Mouse (Mus musculus): ENCODE data around the gene Lrrc4. TPM values are rescaled to one million over a fixed set of nuclear protein-coding genes. Genes with fewer than 3 reads are reported as not detected.

Gene Lrrc4
- polyA plus RNA-seq, 1 experiment, result 0.72 TPM

DNA sequence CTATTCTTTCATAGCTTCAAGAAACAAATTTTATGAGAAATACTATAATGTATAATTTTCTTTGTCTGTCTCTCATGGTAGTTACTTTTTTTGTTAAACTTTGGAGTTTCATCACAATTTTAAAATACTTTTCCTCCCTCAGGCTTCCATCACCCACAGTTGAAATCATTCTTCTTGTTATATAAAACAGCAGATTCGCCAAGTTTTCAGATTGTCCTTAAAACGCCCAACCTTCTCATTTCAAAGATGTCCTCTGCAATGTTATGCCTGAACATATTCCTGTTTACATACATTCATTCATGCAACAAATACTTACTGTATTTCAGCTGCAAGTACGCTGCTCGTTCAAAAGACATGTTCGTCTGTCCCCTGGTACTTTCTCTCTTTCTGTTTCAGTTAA lies 167.9 kb downstream of the Lrrc4 start:
- no peak overlapping the region for H3K4me3 ChIP-seq (ENCODE audit: low read depth, low read length)
- no peak for TF ChIP-seq POLR2A (IDR thresholded peaks at IDR 0.05; ENCODE audit: insufficient read depth, low read length)
- TF ChIP-seq CTCF (IDR thresholded peaks at IDR 0.05; ENCODE audit: low read depth, low read length), result no peak
- TF ChIP-seq EP300 (IDR thresholded peaks at IDR 0.05; ENCODE audit: insufficient read depth, low read depth, low read length), result no peak
- no peak overlapping the region for H3K9ac ChIP-seq (ENCODE audit: low read depth, poor library complexity, severe bottlenecking)
- no peaks in the 10 kb centered on the region for H3K9me3 ChIP-seq (replicated peaks; ENCODE audit: control insufficient read depth, insufficient read depth, low read length, poor library complexity, severe bottlenecking)
- H3K4me1 ChIP-seq (ENCODE audit: control insufficient read depth, insufficient read depth, low read length), result no peaks in the 10 kb centered on the region
- H3K27ac ChIP-seq (ENCODE audit: insufficient read depth, low read length), result no peak overlapping the region
- H3K27me3 ChIP-seq (ENCODE audit: control insufficient read depth, insufficient read depth, low read length, poor library complexity, severe bottlenecking), result no peaks in the 10 kb centered on the region
- H3K36me3 ChIP-seq (ENCODE audit: control insufficient read depth, insufficient read depth, low read length, poor library complexity, severe bottlenecking), result no peaks in the 10 kb centered on the region

DNA sequence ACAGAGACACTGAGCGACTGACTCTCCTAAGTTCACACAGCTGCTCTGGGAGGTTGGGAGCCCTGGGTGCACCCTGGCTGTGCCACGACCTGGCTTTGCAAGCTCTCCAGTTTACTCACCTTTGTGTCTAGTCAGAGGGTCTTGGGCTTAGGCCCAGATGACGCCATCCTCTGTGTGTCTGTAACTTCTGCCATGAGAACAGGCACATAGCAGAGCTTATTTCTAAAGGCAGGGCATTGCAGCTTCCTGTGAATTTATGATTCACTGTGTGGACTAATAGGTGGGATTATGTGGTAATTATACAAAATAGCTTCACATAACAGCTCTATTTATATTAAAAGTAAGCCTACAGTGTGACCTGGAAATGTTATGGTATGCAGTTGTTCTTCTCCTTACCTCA lies 168.5 kb downstream of the Lrrc4 start:
- Histone ChIP-seq H3K36me3 (ENCODE audit: control insufficient read depth, insufficient read depth, low read length, poor library complexity, severe bottlenecking) (no peaks in the 10 kb centered on the region), H3K9me3 (replicated peaks; ENCODE audit: control insufficient read depth, insufficient read depth, low read length, poor library complexity, severe bottlenecking) (no peaks in the 10 kb centered on the region), H3K27me3 (ENCODE audit: control insufficient read depth, insufficient read depth, low read length, poor library complexity, severe bottlenecking) (no peaks in the 10 kb centered on the region), H3K4me3 (ENCODE audit: low read depth, low read length) (no peak overlapping the region), H3K27ac (ENCODE audit: insufficient read depth, low read length) (no peak overlapping the region), H3K4me1 (ENCODE audit: control insufficient read depth, insufficient read depth, low read length) (no peaks in the 10 kb centered on the region), H3K9ac (ENCODE audit: low read depth, poor library complexity, severe bottlenecking) (no peak overlapping the region)
- TF ChIP-seq CTCF (IDR thresholded peaks at IDR 0.05; ENCODE audit: low read depth, low read length) (no peak), POLR2A (IDR thresholded peaks at IDR 0.05; ENCODE audit: insufficient read depth, low read length) (no peak), EP300 (IDR thresholded peaks at IDR 0.05; ENCODE audit: insufficient read depth, low read depth, low read length) (no peak)

DNA sequence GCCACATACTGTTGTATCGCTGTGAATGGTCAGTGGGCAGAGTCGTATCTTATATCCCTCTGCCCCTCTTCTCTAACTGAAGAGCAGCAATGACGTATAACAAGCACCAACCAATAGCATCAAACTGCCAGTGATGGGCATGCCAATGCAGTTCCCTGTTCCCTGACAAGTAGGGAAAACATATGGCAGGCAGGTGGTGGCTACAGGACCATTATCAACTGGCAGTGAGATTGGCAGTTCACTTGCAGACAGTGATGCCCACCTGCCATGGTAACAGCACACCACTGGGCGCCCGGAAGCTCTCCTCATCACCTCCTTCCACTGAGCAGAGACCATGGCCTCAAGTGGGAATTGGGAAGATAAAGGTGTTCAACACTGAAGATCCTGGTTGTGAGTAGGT lies 175.0 kb downstream of the Lrrc4 start:
- Histone ChIP-seq H3K9ac (ENCODE audit: low read depth, poor library complexity, severe bottlenecking) (no peak overlapping the region), H3K4me1 (ENCODE audit: control insufficient read depth, insufficient read depth, low read length) (no peaks in the 10 kb centered on the region), H3K4me3 (ENCODE audit: low read depth, low read length) (no peak overlapping the region), H3K27ac (ENCODE audit: insufficient read depth, low read length) (no peak overlapping the region), H3K9me3 (replicated peaks; ENCODE audit: control insufficient read depth, insufficient read depth, low read length, poor library complexity, severe bottlenecking) (no peaks in the 10 kb centered on the region), H3K27me3 (ENCODE audit: control insufficient read depth, insufficient read depth, low read length, poor library complexity, severe bottlenecking) (no peaks in the 10 kb centered on the region), H3K36me3 (ENCODE audit: control insufficient read depth, insufficient read depth, low read length, poor library complexity, severe bottlenecking) (no peaks in the 10 kb centered on the region)
- no peak for TF ChIP-seq EP300 (IDR thresholded peaks at IDR 0.05; ENCODE audit: insufficient read depth, low read depth, low read length)
- TF ChIP-seq CTCF (IDR thresholded peaks at IDR 0.05; ENCODE audit: low read depth, low read length), result no peak
- TF ChIP-seq POLR2A (IDR thresholded peaks at IDR 0.05; ENCODE audit: insufficient read depth, low read length), result no peak

DNA sequence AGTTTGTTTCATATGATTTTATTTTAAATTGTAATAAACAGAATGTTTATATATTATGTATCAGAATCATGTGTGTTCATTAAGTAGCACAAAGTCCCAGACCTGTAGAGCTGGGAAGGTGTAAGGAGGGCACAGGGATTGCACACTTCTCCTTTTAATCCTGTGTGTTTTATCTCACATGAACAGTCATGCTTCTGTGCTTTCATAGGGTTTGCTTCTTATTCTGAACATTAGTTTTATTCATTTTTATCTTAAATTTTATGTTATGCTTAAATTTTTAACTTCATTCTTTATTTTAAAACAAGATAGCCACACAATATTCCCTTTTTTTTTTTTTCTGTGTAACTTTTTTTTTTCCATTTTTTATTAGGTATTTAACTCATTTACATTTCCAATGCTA lies 186.3 kb downstream of the Lrrc4 start:
- no peak overlapping the region for H3K4me3 ChIP-seq (ENCODE audit: low read depth, low read length)
- H3K9ac ChIP-seq (ENCODE audit: low read depth, poor library complexity, severe bottlenecking), result no peak overlapping the region
- no peaks in the 10 kb centered on the region for H3K9me3 ChIP-seq (replicated peaks; ENCODE audit: control insufficient read depth, insufficient read depth, low read length, poor library complexity, severe bottlenecking)
- TF ChIP-seq CTCF (IDR thresholded peaks at IDR 0.05; ENCODE audit: low read depth, low read length) (no peak), EP300 (IDR thresholded peaks at IDR 0.05; ENCODE audit: insufficient read depth, low read depth, low read length) (no peak), POLR2A (IDR thresholded peaks at IDR 0.05; ENCODE audit: insufficient read depth, low read length) (no peak)
- H3K27me3 ChIP-seq (ENCODE audit: control insufficient read depth, insufficient read depth, low read length, poor library complexity, severe bottlenecking), result no peaks in the 10 kb centered on the region
- H3K27ac ChIP-seq (ENCODE audit: insufficient read depth, low read length), result no peak overlapping the region
- H3K4me1 ChIP-seq (ENCODE audit: control insufficient read depth, insufficient read depth, low read length), result no peaks in the 10 kb centered on the region
- no peaks in the 10 kb centered on the region for H3K36me3 ChIP-seq (ENCODE audit: control insufficient read depth, insufficient read depth, low read length, poor library complexity, severe bottlenecking)

DNA sequence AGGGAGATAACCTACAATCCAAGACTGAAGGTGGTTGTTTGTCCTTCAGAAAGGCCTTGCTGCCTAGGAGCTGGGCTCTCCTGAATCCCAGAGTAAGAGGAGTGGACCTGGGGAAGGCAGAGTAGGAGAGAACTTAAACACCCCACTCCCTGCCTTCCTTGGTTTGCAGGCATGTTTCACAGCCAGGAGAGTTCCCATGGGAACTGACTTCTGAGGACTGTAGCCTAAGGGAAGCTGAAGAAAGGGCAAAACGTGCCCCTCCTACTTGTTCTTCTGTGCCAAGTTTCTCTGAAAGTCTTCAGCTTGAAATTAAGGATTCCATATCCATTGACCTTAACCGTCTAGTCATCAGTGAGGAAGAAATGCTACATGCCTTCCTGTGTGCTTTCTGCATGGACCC lies 188.6 kb downstream of the Lrrc4 start:
- H3K9ac ChIP-seq (ENCODE audit: low read depth, poor library complexity, severe bottlenecking), result no peak overlapping the region
- H3K27ac ChIP-seq (ENCODE audit: insufficient read depth, low read length), result no peak overlapping the region

DNA sequence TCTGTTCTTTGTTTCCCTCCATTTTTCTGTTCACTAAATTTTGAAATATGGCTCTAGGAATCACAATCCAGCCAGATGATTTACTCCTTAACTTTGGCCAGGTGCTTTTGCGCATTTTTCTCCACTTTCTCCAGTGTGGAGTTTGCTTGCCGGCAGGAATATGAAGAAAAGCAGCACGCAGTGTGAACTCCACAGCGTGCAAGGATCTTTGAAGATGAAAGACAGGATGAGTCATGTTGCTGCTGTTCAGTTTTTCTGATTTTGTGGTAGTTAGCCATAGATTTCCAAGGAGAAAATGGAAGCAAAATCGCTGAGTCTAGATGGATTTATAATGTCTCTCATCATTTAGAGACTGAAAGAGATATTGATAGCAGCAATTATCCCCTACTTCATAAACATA lies 191.5 kb downstream of the Lrrc4 start:
- H3K27ac ChIP-seq (ENCODE audit: insufficient read depth, low read length), result no peak overlapping the region
- no peaks in the 10 kb centered on the region for H3K27me3 ChIP-seq (ENCODE audit: control insufficient read depth, insufficient read depth, low read length, poor library complexity, severe bottlenecking)
- no peaks in the 10 kb centered on the region for H3K4me1 ChIP-seq (ENCODE audit: control insufficient read depth, insufficient read depth, low read length)
- no peak for TF ChIP-seq EP300 (IDR thresholded peaks at IDR 0.05; ENCODE audit: insufficient read depth, low read depth, low read length)
- no peaks in the 10 kb centered on the region for H3K36me3 ChIP-seq (ENCODE audit: control insufficient read depth, insufficient read depth, low read length, poor library complexity, severe bottlenecking)
- H3K9ac ChIP-seq (ENCODE audit: low read depth, poor library complexity, severe bottlenecking), result no peak overlapping the region
- no peaks in the 10 kb centered on the region for H3K9me3 ChIP-seq (replicated peaks; ENCODE audit: control insufficient read depth, insufficient read depth, low read length, poor library complexity, severe bottlenecking)
- no peak overlapping the region for H3K4me3 ChIP-seq (ENCODE audit: low read depth, low read length)

More for the DNA sequence above, 188.6 kb downstream of the Lrrc4 start:
- TF ChIP-seq POLR2A (IDR thresholded peaks at IDR 0.05; ENCODE audit: insufficient read depth, low read length) (no peak), EP300 (IDR thresholded peaks at IDR 0.05; ENCODE audit: insufficient read depth, low read depth, low read length) (no peak), CTCF (IDR thresholded peaks at IDR 0.05; ENCODE audit: low read depth, low read length) (no peak)
- no peaks in the 10 kb centered on the region for H3K36me3 ChIP-seq (ENCODE audit: control insufficient read depth, insufficient read depth, low read length, poor library complexity, severe bottlenecking)
- no peaks in the 10 kb centered on the region for H3K9me3 ChIP-seq (replicated peaks; ENCODE audit: control insufficient read depth, insufficient read depth, low read length, poor library complexity, severe bottlenecking)
- H3K4me1 ChIP-seq (ENCODE audit: control insufficient read depth, insufficient read depth, low read length), result no peaks in the 10 kb centered on the region
- no peak overlapping the region for H3K4me3 ChIP-seq (ENCODE audit: low read depth, low read length)
- H3K27me3 ChIP-seq (ENCODE audit: control insufficient read depth, insufficient read depth, low read length, poor library complexity, severe bottlenecking), result no peaks in the 10 kb centered on the region

Measured in ES-Bruce4 (cell line).